Mouse (Mus musculus) kidney, postnatal 0 days (tissue): Measurements from ENCODE around the gene Ispd. TPM values are rescaled to one million over a fixed set of nuclear protein-coding genes. Genes with fewer than 3 reads are reported as not detected.

ENCODE experiments used
- ATAC-seq: fragments of 200-750 bp; cut with Nextera tagmentation; replicated peaks from 2 replicates; pipeline ENCODE4 v1.8.0; 2017; ENCODE audit warnings: low read depth, moderate number of reproducible peaks, moderate TSS enrichment, moderate library complexity; ENCODE audit not compliant: low FRiP score
- DNase-seq: peaks from one replicate; pipeline ENCODE4 v3.0.0-alpha.2; 2016; ENCODE audit warnings: low spot score
- H3K27ac ChIP-seq: fragments of 300-500 bp; sonication (generic); 2 replicates; pipeline ENCODE4 v1.5.1; 2014; ENCODE audit warnings: mild to moderate bottlenecking
- H3K27me3 ChIP-seq: fragments of 300-500 bp; sonication (generic); 2 replicates; pipeline ENCODE4 v1.6.1; 2014; ENCODE audit warnings: low read length, mixed read lengths; ENCODE audit not compliant: insufficient read depth
- H3K36me3 ChIP-seq: fragments of 300-500 bp; sonication (generic); 2 replicates; pipeline ENCODE4 v1.6.1; 2014; ENCODE audit warnings: low read length, mixed read lengths; ENCODE audit not compliant: insufficient read depth
- H3K4me1 ChIP-seq: fragments of 300-500 bp; sonication (generic); replicated peaks from 2 replicates; pipeline ENCODE4 v1.6.1; 2014; ENCODE audit warnings: antibody characterized with exemption, low read length, mixed read lengths; ENCODE audit not compliant: insufficient read depth
- H3K4me2 ChIP-seq: fragments of 300-500 bp; sonication (generic); 2 replicates; pipeline ENCODE4 v1.6.1; 2014; ENCODE audit warnings: mild to moderate bottlenecking, low read length, moderate library complexity, mixed read lengths
- H3K4me3 ChIP-seq: fragments of 300-500 bp; sonication (generic); replicated peaks from 2 replicates; pipeline ENCODE4 v1.5.1; 2014; ENCODE audit warnings: low read depth, low read length
- H3K9ac ChIP-seq: fragments of 300-500 bp; sonication (generic); 2 replicates; pipeline ENCODE4 v1.6.1; 2014; ENCODE audit warnings: low read depth, low read length
- H3K9me3 ChIP-seq: fragments of 300-500 bp; sonication (generic); replicated peaks from 2 replicates; pipeline ENCODE4 v1.6.1; 2016; ENCODE audit warnings: low read length, inconsistent platforms, mixed read lengths
- CTCF ChIP-seq: IDR thresholded peaks from 2 replicates; pipeline ENCODE4 v1.5.1; 2016; ENCODE audit warnings: antibody characterized with exemption, low read depth, mild to moderate bottlenecking, moderate library complexity
- WGBS: fragments of 180-500 bp; shearing (Covaris S2); extraction: QIAGEN DNeasy Blood & Tissue Kit; methylation state at CpG from one replicate; pipeline ENCODE4 v1.1.7; 2014; 5-methylcytosine and 5-hydroxymethylcytosine counted together
- polyA plus RNA-seq: library from polyadenylated mRNA; unstranded; fragments of >200 nt; fragmentation: Nextera tagmentation; extraction: Ambion mirVana; gene quantifications from 2 replicates; pipeline ENCODE4 v1.2.1, GENCODE M21; 2015

The Ispd gene
- polyA plus RNA-seq, 1 experiment from 2014 or later = 21.4 TPM

GRCm38 (mm10) chr12:36476476-36476875 lies 95.2 kb downstream of the Ispd start:
- H3K4me2 ChIP-seq = no peak overlapping the region
- H3K4me1 ChIP-seq = peaks cover 6% of the 10 kb centered on the region; the same call in 1 of the 2 replicates
- peak overlapping the region; percentile 62; the same call in 1 of the 2 replicates for H3K27ac ChIP-seq
- DNase-seq (peak; percentile 51), ATAC-seq (0 out of 2 replicates have a peak, but pooled peaks have one; percentile 48)
- no peaks in the 10 kb centered on the region for H3K36me3 ChIP-seq
- H3K9me3 ChIP-seq = no peaks in the 10 kb centered on the region
- no peaks in the 10 kb centered on the region for H3K27me3 ChIP-seq
- H3K4me3 ChIP-seq = no peak overlapping the region
- no peak for TF ChIP-seq CTCF
- 27% methylated on average over 5 of the region's 5 CpGs for WGBS
- no peak overlapping the region for H3K9ac ChIP-seq

- no peak overlapping the region for H3K9ac ChIP-seq
- TF ChIP-seq CTCF = no peak
- WGBS = 28% methylated on average over 6 of the region's 6 CpGs
Observed at GRCm38 (mm10) chr12:36477501-36477900, 96.3 kb downstream of the Ispd start.

GRCm38 (mm10) chr12:36477926-36478325 lies 96.7 kb downstream of the Ispd start:
- DNase-seq = no peak
- WGBS = 52% methylated on average over 3 of the region's 3 CpGs
- no peaks in the 10 kb centered on the region for H3K27me3 ChIP-seq
- H3K9ac ChIP-seq = no peak overlapping the region
- no peak overlapping the region for H3K4me3 ChIP-seq
- no peak for ATAC-seq
- H3K4me2 ChIP-seq = no peak overlapping the region
- H3K4me1 ChIP-seq = peaks cover 6% of the 10 kb centered on the region; the same call in 1 of the 2 replicates
- H3K9me3 ChIP-seq = no peaks in the 10 kb centered on the region
- no peaks in the 10 kb centered on the region for H3K36me3 ChIP-seq
- TF ChIP-seq CTCF = no peak
- no peak overlapping the region for H3K27ac ChIP-seq

More at GRCm38 (mm10) chr12:36477501-36477900, 96.3 kb downstream of the Ispd start:
- H3K27me3 ChIP-seq = no peaks in the 10 kb centered on the region
- peaks cover 6% of the 10 kb centered on the region; the same call in 1 of the 2 replicates for H3K4me1 ChIP-seq
- H3K4me3 ChIP-seq = no peak overlapping the region
- H3K4me2 ChIP-seq = no peak overlapping the region
- no peaks in the 10 kb centered on the region for H3K36me3 ChIP-seq
- peak overlapping the region; percentile 31; the same call in 1 of the 2 replicates for H3K27ac ChIP-seq
- ATAC-seq (no peak), DNase-seq (peak; percentile 42)
- H3K9me3 ChIP-seq = no peaks in the 10 kb centered on the region

- WGBS = 70% methylated on average over 3 of the region's 3 CpGs
- no peak for ATAC-seq
Observed at GRCm38 (mm10) chr12:36481742-36482141, 100.5 kb downstream of the Ispd start.

GRCm38 (mm10) chr12:36483346-36483745 lies 102.1 kb downstream of the Ispd start:
- peak overlapping the region; percentile 32; the same call in 1 of the 2 replicates for H3K27ac ChIP-seq
- 19% methylated on average over 2 of the region's 2 CpGs for WGBS
- TF ChIP-seq CTCF = no peak
- no peaks in the 10 kb centered on the region for H3K4me1 ChIP-seq
- no peak overlapping the region for H3K9ac ChIP-seq
- no peak for DNase-seq
- no peaks in the 10 kb centered on the region for H3K9me3 ChIP-seq
- ATAC-seq = no peak
- no peaks in the 10 kb centered on the region for H3K27me3 ChIP-seq
- H3K4me3 ChIP-seq = no peak overlapping the region
- H3K36me3 ChIP-seq = no peaks in the 10 kb centered on the region
- H3K4me2 ChIP-seq = no peak overlapping the region

More at GRCm38 (mm10) chr12:36481742-36482141, 100.5 kb downstream of the Ispd start:
- no peak for DNase-seq
- H3K36me3 ChIP-seq = no peaks in the 10 kb centered on the region
- no peaks in the 10 kb centered on the region for H3K9me3 ChIP-seq
- no peak overlapping the region for H3K9ac ChIP-seq
- no peaks in the 10 kb centered on the region for H3K27me3 ChIP-seq
- H3K27ac ChIP-seq = 0 out of 2 replicates have a peak overlapping the region, but pooled peaks have one; percentile 26
- TF ChIP-seq CTCF = no peak
- H3K4me3 ChIP-seq = no peak overlapping the region
- H3K4me2 ChIP-seq = no peak overlapping the region
- 0 out of 2 replicates have a peak, but pooled peaks cover 6% of the 10 kb centered on the region for H3K4me1 ChIP-seq

GRCm38 (mm10) chr12:36497565-36497964 lies 116.3 kb downstream of the Ispd start:
- no peaks in the 10 kb centered on the region for H3K9me3 ChIP-seq
- H3K4me1 ChIP-seq = no peaks in the 10 kb centered on the region
- no peaks in the 10 kb centered on the region for H3K36me3 ChIP-seq
- peak; percentile 64 for DNase-seq
- no peak overlapping the region for H3K4me2 ChIP-seq
- H3K27me3 ChIP-seq = no peaks in the 10 kb centered on the region
- ATAC-seq = no peak
- 71% methylated on average over 3 of the region's 3 CpGs for WGBS
- H3K27ac ChIP-seq = no peak overlapping the region
- TF ChIP-seq CTCF = no peak
- H3K9ac ChIP-seq = no peak overlapping the region
- no peak overlapping the region for H3K4me3 ChIP-seq
